Mouse (Mus musculus): ENCODE measurements around the gene Vamp4. TPM values are rescaled to one million over a fixed set of nuclear protein-coding genes. Genes with fewer than 3 reads are reported as not detected.

Gene Vamp4
- polyA plus RNA-seq, 1 experiment from 2014 or later = 57.7 TPM

Other genes starting within 250 kb of the Vamp4 start
- 2.8 and 3.0 TPM in 2 replicates for gene Dnm3, start 92.5 kb upstream of the Vamp4 start, polyA plus RNA-seq (2015; fragmentation: Nextera tagmentation; extraction: Ambion mirVana)
- 21.3 and 22.9 TPM in 2 replicates for gene Mettl13, start 22.0 kb upstream of the Vamp4 start, polyA plus RNA-seq (2015; fragmentation: Nextera tagmentation; extraction: Ambion mirVana)
- gene Myoc, start 68.6 kb downstream of the Vamp4 start, polyA plus RNA-seq (2015; fragmentation: Nextera tagmentation; extraction: Ambion mirVana) = 0.09 TPM in 1 of 2 replicates, not detected in the other
- not detected in 2 replicates for gene Myocos, start 87.7 kb downstream of the Vamp4 start, polyA plus RNA-seq (2015; fragmentation: Nextera tagmentation; extraction: Ambion mirVana)
- 147 TPM in 2 replicates for gene Prrc2c, start 170.0 kb downstream of the Vamp4 start, polyA plus RNA-seq (2015; fragmentation: Nextera tagmentation; extraction: Ambion mirVana)
- 2.4 and 3.3 TPM in 2 replicates for gene Fmo4, start 243.5 kb downstream of the Vamp4 start, polyA plus RNA-seq (2015; fragmentation: Nextera tagmentation; extraction: Ambion mirVana)

Data from lung, embryonic 16.5 days (tissue).